Mouse (Mus musculus) liver, embryonic 14.5 days (tissue): ENCODE measurements at regions not wholly inside any gene's neighbourhood (a gene's known extent, or its start where the extent isn't known, plus 50 kb on each side); places are given as distances from the start of the nearest gene placed in this dataset. TPM values are rescaled to one million over a fixed set of nuclear protein-coding genes. Genes with fewer than 3 reads are reported as not detected.

Experiments used
- ATAC-seq: fragments of 200-750 bp; cut with Nextera tagmentation; 2 replicates; pipeline ENCODE4 v1.8.0; 2017; ENCODE audit warnings: moderate number of reproducible peaks, mild to moderate bottlenecking, moderate library complexity; ENCODE audit not compliant: insufficient read depth
- DNase-seq, 3 experiments: peaks; one replicate each; pipeline ENCODE4 v3.0.0-alpha.2; 2012 to 2013; ENCODE audit warnings: low read depth in 3 of 3, low spot score in 3 of 3
- H3K27ac ChIP-seq: fragments of 300-500 bp; sonication (generic); 2 replicates; pipeline ENCODE4 v1.5.1; 2014; ENCODE audit warnings: moderate library complexity, mild to moderate bottlenecking, control low read depth, inconsistent platforms
- H3K27me3 ChIP-seq: fragments of 300-500 bp; sonication (generic); 2 replicates; pipeline ENCODE4 v1.6.1; 2014; ENCODE audit warnings: mild to moderate bottlenecking, low read length, moderate library complexity; ENCODE audit not compliant: control insufficient read depth, insufficient read depth
- H3K36me3 ChIP-seq: fragments of 300-500 bp; sonication (generic); replicated peaks from 2 replicates; pipeline ENCODE4 v1.6.1; 2014; ENCODE audit warnings: low read depth; ENCODE audit not compliant: control insufficient read depth, insufficient read depth
- H3K4me1 ChIP-seq, 2 experiments: fragments of 200-500 bp in 1 of 2; fragments of 300-500 bp in 1 of 2; sonication (generic) in 1 of 2; replicated peaks; 2 replicates each; pipeline ENCODE4 v1.6.1; 2012 to 2014; ENCODE audit warnings: antibody characterized with exemption in 1 of 2, inconsistent platforms in 1 of 2, low read length in 1 of 2; ENCODE audit not compliant: control insufficient read depth in 2 of 2, insufficient read depth in 2 of 2
- H3K4me2 ChIP-seq: fragments of 300-500 bp; sonication (generic); 2 replicates; pipeline ENCODE4 v1.6.1; 2014; ENCODE audit warnings: low read depth, mild to moderate bottlenecking, control low read depth, moderate library complexity
- H3K4me3 ChIP-seq, 2 experiments: fragments of 200-500 bp in 1 of 2; fragments of 300-500 bp in 1 of 2; sonication (generic) in 1 of 2; 2 replicates each; pipeline ENCODE4 v1.5.1; 2012 to 2014; ENCODE audit warnings: low read depth in 2 of 2, low read length in 2 of 2, mild to moderate bottlenecking in 2 of 2, control low read depth in 1 of 2, inconsistent platforms in 1 of 2, moderate library complexity in 1 of 2; ENCODE audit not compliant: insufficient read depth in 1 of 2
- H3K9ac ChIP-seq: fragments of 300-500 bp; sonication (generic); replicated peaks from 2 replicates; pipeline ENCODE4 v1.6.1; 2014; ENCODE audit warnings: mild to moderate bottlenecking, control low read depth, moderate library complexity
- H3K9me3 ChIP-seq: fragments of 300-500 bp; sonication (generic); 2 replicates; pipeline ENCODE4 v1.6.1; 2016; ENCODE audit warnings: low read length, mixed read lengths; ENCODE audit not compliant: control insufficient read depth
- CTCF ChIP-seq: IDR thresholded peaks from 2 replicates; pipeline ENCODE4 v1.5.1; 2016; ENCODE audit warnings: antibody characterized with exemption, low read depth, control low read depth
- EP300 ChIP-seq: IDR thresholded peaks from 2 replicates; pipeline ENCODE4 v1.6.1; 2016; ENCODE audit warnings: antibody characterized with exemption, low read depth
- WGBS: fragments of 180-500 bp; shearing (Covaris S2); extraction: QIAGEN DNeasy Blood & Tissue Kit; methylation state at CpG from one replicate; pipeline ENCODE4 v1.1.7; 2014; ENCODE audit not compliant: insufficient replicate concordance; 5-methylcytosine and 5-hydroxymethylcytosine counted together
- microRNA-seq: library from miRNA; unstranded; fragments of <30 nt; microRNA quantifications from one replicate; pipeline ENCODE4, GENCODE M21; 2016

DNA sequence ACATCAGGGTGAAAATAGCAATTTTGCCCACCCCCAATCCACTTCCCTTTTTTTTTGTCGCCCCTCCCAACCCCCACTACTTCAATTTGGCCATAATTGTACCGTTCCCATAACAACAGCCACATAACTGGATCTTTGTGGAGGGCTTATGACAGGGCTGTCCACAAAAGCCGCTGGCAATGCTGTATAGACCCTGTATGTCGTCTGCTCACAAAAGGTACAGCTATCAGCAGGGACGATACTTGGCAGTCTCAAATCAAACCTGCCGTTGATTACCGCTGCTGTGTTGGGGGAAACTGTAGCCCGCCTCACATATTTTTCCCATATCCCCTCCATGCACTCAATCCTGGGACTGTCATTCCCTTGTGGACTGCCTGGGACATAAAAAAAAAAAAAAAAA is 80.9 kb upstream of the Sdk1 start:
- Histone ChIP-seq H3K4me2 (no peak overlapping the region), H3K4me3 (no peak overlapping the region), H3K36me3 (no peaks in the 10 kb centered on the region), H3K27ac (no peak overlapping the region), H3K9ac (no peak overlapping the region), H3K27me3 (no peaks in the 10 kb centered on the region), H3K9me3 (no peaks in the 10 kb centered on the region), H3K4me1 (no peaks in the 10 kb centered on the region)
- no peak for DNase-seq
- TF ChIP-seq EP300 (no peak), CTCF (no peak)
- 56% methylated on average over 8 of the region's 8 CpGs for WGBS
- ATAC-seq: no peak

DNA sequence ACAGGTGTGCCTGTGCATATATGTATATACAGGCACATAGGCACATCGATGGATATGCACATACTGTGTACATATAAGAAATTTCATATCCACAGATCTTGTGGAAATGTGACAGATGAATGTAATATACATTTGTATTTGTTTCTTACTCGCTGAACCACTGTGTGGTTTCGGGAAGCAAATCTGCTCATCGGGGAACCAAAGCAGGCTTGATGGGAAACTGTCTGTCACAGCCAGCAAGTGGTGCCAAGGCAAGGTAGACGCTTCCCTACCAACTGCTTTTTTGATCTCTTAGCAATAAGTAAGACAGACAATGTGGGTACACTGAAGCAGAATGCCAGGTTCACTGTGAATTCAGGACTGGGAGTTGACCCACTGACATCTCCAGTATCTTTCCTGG is 80.3 kb upstream of the Sdk1 start:
- WGBS: 62% methylated on average over 5 of the region's 5 CpGs
- DNase-seq: no peak
- Histone ChIP-seq H3K9ac (no peak overlapping the region), H3K9me3 (no peaks in the 10 kb centered on the region), H3K4me2 (no peak overlapping the region), H3K4me3 (no peak overlapping the region), H3K27ac (no peak overlapping the region), H3K4me1 (no peaks in the 10 kb centered on the region), H3K36me3 (no peaks in the 10 kb centered on the region), H3K27me3 (no peaks in the 10 kb centered on the region)
- TF ChIP-seq CTCF: no peak
- TF ChIP-seq EP300: no peak
- no peak for ATAC-seq

DNA sequence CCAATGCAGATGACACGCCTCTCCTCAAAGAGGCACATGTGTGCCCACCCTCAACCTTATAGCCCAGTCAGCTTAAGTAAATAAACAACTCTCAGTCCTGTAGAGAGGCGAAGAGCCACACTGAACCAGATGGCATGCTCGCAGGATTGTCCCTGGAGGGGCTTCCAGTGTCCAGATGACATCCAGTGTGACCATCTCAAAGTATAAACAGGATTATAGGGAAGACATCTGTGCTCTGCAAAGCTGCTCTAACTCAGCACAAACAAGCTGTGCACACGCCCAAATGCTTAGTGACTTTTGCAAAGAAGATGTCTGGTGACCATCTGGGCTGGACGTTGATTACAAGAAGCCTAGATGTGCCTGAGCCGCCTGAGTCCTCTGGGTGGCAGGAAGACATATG is 58.8 kb upstream of the Sdk1 start:
- TF ChIP-seq EP300: no peak
- TF ChIP-seq CTCF: no peak
- Histone ChIP-seq H3K9me3 (no peaks in the 10 kb centered on the region), H3K4me3 (no peak overlapping the region), H3K27ac (no peak overlapping the region), H3K27me3 (no peaks in the 10 kb centered on the region), H3K9ac (no peak overlapping the region), H3K4me2 (no peak overlapping the region), H3K4me1 (no peaks in the 10 kb centered on the region), H3K36me3 (no peaks in the 10 kb centered on the region)
- WGBS: 50% methylated on average over 6 of the region's 6 CpGs
- no peak for DNase-seq
- ATAC-seq: no peak

DNA sequence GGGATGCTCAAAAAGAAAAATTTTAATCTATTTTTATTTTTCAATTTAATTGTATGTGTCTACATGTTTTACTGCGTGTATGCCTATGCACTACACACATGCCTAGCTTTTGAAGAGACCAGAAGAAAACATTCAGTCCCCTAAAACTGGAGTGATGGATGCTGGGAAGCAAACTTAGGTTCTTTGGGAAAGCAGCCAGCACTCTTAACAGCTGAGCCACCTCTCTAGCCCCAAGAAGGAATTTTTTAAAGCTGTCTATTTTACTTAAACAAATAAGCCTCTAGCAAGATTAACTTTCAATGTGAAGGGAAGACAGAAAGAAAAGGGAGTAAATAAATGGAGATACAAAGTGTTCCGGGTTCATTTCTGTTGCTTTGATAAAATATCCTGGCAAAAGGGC is 52.3 kb upstream of the Sdk1 start:
- WGBS: 54% methylated on average over 2 of the region's 2 CpGs

More for the DNA sequence above, 52.3 kb upstream of the Sdk1 start:
- Histone ChIP-seq H3K9ac (no peak overlapping the region), H3K4me3 (no peak overlapping the region), H3K27ac (no peak overlapping the region), H3K4me1 (no peaks in the 10 kb centered on the region), H3K36me3 (no peaks in the 10 kb centered on the region), H3K4me2 (no peak overlapping the region), H3K27me3 (no peaks in the 10 kb centered on the region), H3K9me3 (no peaks in the 10 kb centered on the region)
- ATAC-seq (no peak), DNase-seq (no peak)
- TF ChIP-seq EP300 (no peak), CTCF (no peak)

Small RNA genes in the stretch of these regions (microRNA-seq; reads per million reads assigned to microRNA genes)
- not detected for gene Gm26113
